Mouse (Mus musculus) heart, adult 2 months (tissue): ENCODE data around the gene Polr1e. TPM values are rescaled to one million over a fixed set of nuclear protein-coding genes. Genes with fewer than 3 reads are reported as not detected.

Experiments used
- DNase-seq, 2 experiments: peaks; one replicate each; pipeline ENCODE4 v3.0.0; 2021
- H3K27ac ChIP-seq: fragments of 200-600 bp; 2 replicates; pipeline ENCODE4 v1.8.1; 2022
- H3K27me3 ChIP-seq: fragments of 200-500 bp; 2 replicates; pipeline ENCODE4 v1.6.1; 2012; ENCODE audit warnings: mild to moderate bottlenecking, low read length, inconsistent platforms, mixed read lengths; ENCODE audit not compliant: control insufficient read depth, insufficient read depth
- H3K36me3 ChIP-seq: fragments of 200-500 bp; 2 replicates; pipeline ENCODE4 v1.6.1; 2012; ENCODE audit warnings: low read length, inconsistent platforms; ENCODE audit not compliant: control insufficient read depth, insufficient read depth
- H3K4me1 ChIP-seq: fragments of 200-500 bp; 2 replicates; pipeline ENCODE4 v1.6.1; 2011; ENCODE audit warnings: low read length; ENCODE audit not compliant: control insufficient read depth, insufficient read depth
- H3K4me3 ChIP-seq: fragments of 200-600 bp; 2 replicates; pipeline ENCODE4 v1.8.1; 2022
- H3K79me2 ChIP-seq: fragments of 200-500 bp; replicated peaks from 2 replicates; pipeline ENCODE4 v1.6.1; 2012; ENCODE audit warnings: mild to moderate bottlenecking, inconsistent platforms, low read length, moderate library complexity, mixed read lengths; ENCODE audit not compliant: control insufficient read depth, insufficient read depth
- H3K9ac ChIP-seq: fragments of 200-500 bp; 2 replicates; pipeline ENCODE4 v1.6.1; 2012; ENCODE audit warnings: low read depth, mild to moderate bottlenecking, control low read depth, inconsistent platforms, low read length, mixed read lengths
- CTCF ChIP-seq: fragments of 200-600 bp; IDR thresholded peaks from 2 replicates; pipeline ENCODE4 v1.8.1; 2022; ENCODE audit warnings: antibody characterized with exemption, mild to moderate bottlenecking, moderate library complexity
- EP300 ChIP-seq: fragments of 200-500 bp; IDR thresholded peaks from 2 replicates; pipeline ENCODE4 v1.6.1; 2011; ENCODE audit warnings: low read depth, low read length, control low read depth; ENCODE audit not compliant: insufficient read depth
- POLR2A ChIP-seq: fragments of 200-500 bp; IDR thresholded peaks from 2 replicates; pipeline ENCODE4 v1.6.1; 2011; ENCODE audit warnings: mild to moderate bottlenecking, low read depth, low read length, control low read depth; ENCODE audit not compliant: insufficient read depth
- WGBS: fragments of 180-500 bp; shearing (Covaris S2); methylation state at CpG from one replicate; pipeline ENCODE4 v1.1.7; 2018; 5-methylcytosine and 5-hydroxymethylcytosine counted together
- intact Hi-C: fragments of 180-260 bp; cut with DNase I; formaldehyde crosslinking; loops from one replicate; pipeline ENCODE4 v1.15.1; 2025
- polyA plus RNA-seq: library from polyadenylated mRNA; depleted of rRNA; stranded (reverse); fragments of >200 nt; gene quantifications from 2 replicates; pipeline ENCODE4 v1.2.3, GENCODE M21; 2012
- total RNA-seq, 2 experiments: library from RNA; stranded (reverse); gene quantifications; 2 replicates each; pipeline ENCODE4 v1.2.3; 2021

Polr1e gene
- total and polyA plus RNA-seq, 3 experiments, result 12.6 to 20.0 (median 19.4) TPM

- 88% methylated on average over 9 of the region's 9 CpGs for WGBS
- Histone ChIP-seq H3K4me1 (no peaks in the 10 kb centered on the region), H3K27me3 (no peaks in the 10 kb centered on the region), H3K9ac (no peak overlapping the region), H3K4me3 (no peak overlapping the region), H3K79me2 (no peaks in the 10 kb centered on the region), H3K36me3 (no peaks in the 10 kb centered on the region), H3K27ac (no peak overlapping the region)
- intact Hi-C loops, result no loop called here
- no peak for DNase-seq
- TF ChIP-seq CTCF, result no peak
- no peak for TF ChIP-seq POLR2A
- TF ChIP-seq EP300, result no peak
These were observed 24.5 kb upstream of the Polr1e start for GRCm38 (mm10) chr4:44993847-44994246.

- no peaks in the 10 kb centered on the region for H3K79me2 ChIP-seq
- no peak overlapping the region for H3K9ac ChIP-seq
- no peaks in the 10 kb centered on the region for H3K4me1 ChIP-seq
- H3K27ac ChIP-seq, result no peak overlapping the region
- WGBS, result 87% methylated on average over 18 of the region's 18 CpGs
- no peak overlapping the region for H3K4me3 ChIP-seq
- H3K27me3 ChIP-seq, result no peaks in the 10 kb centered on the region
- TF ChIP-seq POLR2A (no peak), EP300 (no peak), CTCF (no peak)
- intact Hi-C loops, result no loop called here
- no peak for DNase-seq
- H3K36me3 ChIP-seq, result no peaks in the 10 kb centered on the region
These were observed 23.6 kb upstream of the Polr1e start for GRCm38 (mm10) chr4:44994776-44995175.

- intact Hi-C loops, result no loop called here
- H3K27me3 ChIP-seq, result no peaks in the 10 kb centered on the region
- H3K27ac ChIP-seq, result no peak overlapping the region
- H3K4me1 ChIP-seq, result no peaks in the 10 kb centered on the region
- no peaks in the 10 kb centered on the region for H3K79me2 ChIP-seq
- H3K9ac ChIP-seq, result no peak overlapping the region
- no peak for TF ChIP-seq EP300
- no peak for TF ChIP-seq CTCF
- TF ChIP-seq POLR2A, result no peak
- H3K36me3 ChIP-seq, result no peaks in the 10 kb centered on the region
- H3K4me3 ChIP-seq, result no peak overlapping the region
- WGBS, result 78% methylated on average over 3 of the region's 3 CpGs
- DNase-seq, result no peak
These were observed 20.3 kb upstream of the Polr1e start for GRCm38 (mm10) chr4:44998071-44998470.

GRCm38 (mm10) chr4:45000001-45000400, 18.4 kb upstream of the Polr1e start:
- intact Hi-C loops, result no loop called here
- H3K36me3 ChIP-seq, result no peaks in the 10 kb centered on the region
- no peak overlapping the region for H3K9ac ChIP-seq
- no peak for DNase-seq
- H3K79me2 ChIP-seq, result no peaks in the 10 kb centered on the region
- WGBS, result 75% methylated on average over 6 of the region's 6 CpGs
- H3K27me3 ChIP-seq, result no peaks in the 10 kb centered on the region
- TF ChIP-seq EP300 (no peak), CTCF (no peak), POLR2A (no peak)
- H3K4me3 ChIP-seq, result no peak overlapping the region
- H3K4me1 ChIP-seq, result no peaks in the 10 kb centered on the region
- no peak overlapping the region for H3K27ac ChIP-seq

- no peaks in the 10 kb centered on the region for H3K27me3 ChIP-seq
- intact Hi-C loops, result no loop called here
- H3K79me2 ChIP-seq, result peaks cover 2% of the 10 kb centered on the region; the same call in 1 of the 2 replicates
- TF ChIP-seq POLR2A (no peak), CTCF (no peak), EP300 (no peak)
- DNase-seq, result peak in 1 of 2 experiments; percentile 18
- H3K27ac ChIP-seq, result peak overlapping the region; percentile 11; the same call in 1 of the 2 replicates
- 27% methylated on average over 3 of the region's 3 CpGs for WGBS
- H3K4me3 ChIP-seq, result no peak overlapping the region
- H3K9ac ChIP-seq, result no peak overlapping the region
- peaks cover 1% of the 10 kb centered on the region; the same call in 1 of the 2 replicates for H3K4me1 ChIP-seq
- H3K36me3 ChIP-seq, result no peaks in the 10 kb centered on the region
These were observed 12.9 kb upstream of the Polr1e start for GRCm38 (mm10) chr4:45005452-45005851.

GRCm38 (mm10) chr4:45010806-45011415, 7.5 kb upstream of the Polr1e start:
- intact Hi-C loops, result loop anchor here (5.0 to 10.0 kb wide), 3 partner anchors 39 to 844 kb away; partner anchors contain the start of gene Shb
- Histone ChIP-seq H3K9ac (no peak overlapping the region), H3K4me3 (peak overlapping the region; percentile 92), H3K27me3 (no peaks in the 10 kb centered on the region), H3K36me3 (no peaks in the 10 kb centered on the region), H3K4me1 (peaks cover 2% of the 10 kb centered on the region), H3K79me2 (peaks cover 2% of the 10 kb centered on the region; the same call in 1 of the 2 replicates), H3K27ac (peak overlapping the region; percentile 85)
- 10% methylated on average over 11 of the region's 11 CpGs for WGBS
- peak in 1 of 2 experiments; percentile 14 for DNase-seq
- TF ChIP-seq POLR2A, result no peak
- TF ChIP-seq EP300, result no peak
- no peak for TF ChIP-seq CTCF
